Mouse (Mus musculus) lung, postnatal 0 days (tissue): ENCODE results near the gene Cdk6.

Experiments used
- CTCF ChIP-seq: IDR thresholded peaks from 2 replicates; pipeline ENCODE4 v1.5.1; 2016; ENCODE audit warnings: antibody characterized with exemption, mild to moderate bottlenecking
- EP300 ChIP-seq: IDR thresholded peaks from 2 replicates; pipeline ENCODE4 v1.6.1; 2016; ENCODE audit warnings: antibody characterized with exemption, mild to moderate bottlenecking, control low read depth

DNA sequence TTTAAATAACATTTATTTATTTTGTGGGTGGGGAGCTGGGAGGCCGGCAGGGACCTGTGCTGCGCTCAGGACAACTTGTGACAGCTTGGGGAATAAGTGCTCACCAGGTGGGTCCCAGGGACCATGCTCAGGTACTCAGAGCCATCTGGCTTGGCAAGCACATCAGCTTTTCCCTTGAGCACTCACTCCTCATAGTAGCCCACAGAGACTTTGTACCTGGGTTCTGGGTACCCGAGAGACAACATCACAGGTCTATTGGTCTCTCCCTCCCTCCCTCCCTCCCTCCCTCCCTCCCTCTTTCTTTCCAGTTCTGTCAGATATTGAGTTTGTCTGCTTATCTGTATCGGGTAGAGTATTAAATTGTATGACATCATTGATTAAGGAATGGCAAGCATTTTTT lies 38.0 kb downstream of the Cdk6 start:
- no peak for TF ChIP-seq CTCF
- no peak for TF ChIP-seq EP300
